Mouse (Mus musculus) forebrain, embryonic 12.5 days (tissue): Measurements from ENCODE around the gene Mrpl19. TPM values are rescaled to one million over a fixed set of nuclear protein-coding genes. Genes with fewer than 3 reads are reported as not detected.
A peak's percentile ranks its signal among the peaks of the same experiment; 100 is the strongest.

Experiments used
- ATAC-seq: fragments of 200-750 bp; cut with Nextera tagmentation; 2 replicates; pipeline ENCODE4 v1.8.0; 2017; ENCODE audit warnings: moderate TSS enrichment; ENCODE audit not compliant: low FRiP score
- H3K27ac ChIP-seq: fragments of 300-500 bp; sonication (generic); 2 replicates; pipeline ENCODE4 v1.5.1; 2016; ENCODE audit warnings: mild to moderate bottlenecking
- H3K27me3 ChIP-seq: fragments of 300-500 bp; sonication (generic); 2 replicates; pipeline ENCODE4 v1.6.1; 2016; ENCODE audit warnings: mild to moderate bottlenecking
- H3K36me3 ChIP-seq: fragments of 300-500 bp; sonication (generic); replicated peaks from 2 replicates; pipeline ENCODE4 v1.6.1; 2016; ENCODE audit warnings: mild to moderate bottlenecking
- H3K4me1 ChIP-seq: fragments of 300-500 bp; sonication (generic); 2 replicates; pipeline ENCODE4 v1.6.1; 2016
- H3K4me2 ChIP-seq: fragments of 300-500 bp; sonication (generic); 2 replicates; pipeline ENCODE4 v1.6.1; 2016; ENCODE audit warnings: mild to moderate bottlenecking, moderate library complexity
- H3K4me3 ChIP-seq: fragments of 300-500 bp; sonication (generic); replicated peaks from 2 replicates; pipeline ENCODE4 v1.5.1; 2016; ENCODE audit warnings: mild to moderate bottlenecking
- H3K9ac ChIP-seq: fragments of 300-500 bp; sonication (generic); 2 replicates; pipeline ENCODE4 v1.6.1; 2016; ENCODE audit warnings: mild to moderate bottlenecking
- H3K9me3 ChIP-seq: fragments of 300-500 bp; sonication (generic); 2 replicates; pipeline ENCODE4 v1.6.1; 2016
- WGBS: fragments of 180-500 bp; shearing (Covaris S2); methylation state at CpG from one replicate; pipeline ENCODE4 v1.1.7; 2016; 5-methylcytosine and 5-hydroxymethylcytosine counted together
- polyA plus RNA-seq: library from polyadenylated mRNA; unstranded; fragments of >200 nt; fragmentation: Nextera tagmentation; extraction: Ambion mirVana; gene quantifications from 2 replicates; pipeline ENCODE4 v1.2.1, GENCODE M21; 2016

The Mrpl19 gene
- polyA plus RNA-seq = 50.2 and 50.3 TPM in 2 replicates

- H3K9me3 ChIP-seq = no peaks in the 10 kb centered on the region
- peak; percentile 98 for ATAC-seq
- 1% methylated on average over 44 of the region's 44 CpGs for WGBS
- peak within 1 kb of the TSS; percentile 61 for H3K4me3 ChIP-seq
- no peaks in the 10 kb centered on the region for H3K27me3 ChIP-seq
- no peak within 1 kb of the TSS for H3K27ac ChIP-seq
- peak within 1 kb of the TSS; percentile 63 for H3K4me2 ChIP-seq
- H3K9ac ChIP-seq = peak within 1 kb of the TSS; percentile 57
- peaks cover 10% of the 10 kb centered on the region for H3K4me1 ChIP-seq
- peaks cover 34% of the 10 kb centered on the region for H3K36me3 ChIP-seq
Observed at GRCm38 (mm10) chr6:81965296-81966067, at the start of gene Mrpl19. Gene Mrpl19, minus strand, starts transcription at chr6:81965958.

DNA sequence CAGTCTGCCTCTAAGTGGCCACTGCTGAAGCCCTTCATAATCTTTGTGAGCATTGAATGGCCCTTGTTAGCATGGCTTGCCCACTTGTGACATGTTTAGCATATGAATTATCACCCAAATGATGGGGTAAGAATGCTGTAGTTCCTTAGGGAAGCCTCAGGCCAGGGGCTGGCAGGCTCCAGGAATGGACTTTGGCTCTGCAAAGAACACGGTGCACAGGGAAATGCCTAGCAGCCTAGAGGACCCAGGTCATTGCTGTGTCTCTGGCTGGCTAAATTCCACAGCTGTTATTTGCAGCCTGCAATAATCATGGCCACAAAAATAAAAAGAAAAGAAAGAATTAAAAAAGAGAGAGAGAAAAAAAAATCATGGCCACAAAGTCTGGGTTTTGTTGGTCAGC lies 46.6 kb upstream of the Mrpl19 start:
- H3K27me3 ChIP-seq = no peaks in the 10 kb centered on the region
- no peak overlapping the region for H3K4me3 ChIP-seq
- no peak overlapping the region for H3K4me2 ChIP-seq
- 42% methylated on average over 1 of the region's 1 CpGs for WGBS
- H3K9me3 ChIP-seq = no peaks in the 10 kb centered on the region
- ATAC-seq = no peak
- no peak overlapping the region for H3K27ac ChIP-seq
- peaks cover 3% of the 10 kb centered on the region; the same call in 1 of the 2 replicates for H3K4me1 ChIP-seq
- H3K9ac ChIP-seq = no peak overlapping the region
- H3K36me3 ChIP-seq = no peaks in the 10 kb centered on the region

DNA sequence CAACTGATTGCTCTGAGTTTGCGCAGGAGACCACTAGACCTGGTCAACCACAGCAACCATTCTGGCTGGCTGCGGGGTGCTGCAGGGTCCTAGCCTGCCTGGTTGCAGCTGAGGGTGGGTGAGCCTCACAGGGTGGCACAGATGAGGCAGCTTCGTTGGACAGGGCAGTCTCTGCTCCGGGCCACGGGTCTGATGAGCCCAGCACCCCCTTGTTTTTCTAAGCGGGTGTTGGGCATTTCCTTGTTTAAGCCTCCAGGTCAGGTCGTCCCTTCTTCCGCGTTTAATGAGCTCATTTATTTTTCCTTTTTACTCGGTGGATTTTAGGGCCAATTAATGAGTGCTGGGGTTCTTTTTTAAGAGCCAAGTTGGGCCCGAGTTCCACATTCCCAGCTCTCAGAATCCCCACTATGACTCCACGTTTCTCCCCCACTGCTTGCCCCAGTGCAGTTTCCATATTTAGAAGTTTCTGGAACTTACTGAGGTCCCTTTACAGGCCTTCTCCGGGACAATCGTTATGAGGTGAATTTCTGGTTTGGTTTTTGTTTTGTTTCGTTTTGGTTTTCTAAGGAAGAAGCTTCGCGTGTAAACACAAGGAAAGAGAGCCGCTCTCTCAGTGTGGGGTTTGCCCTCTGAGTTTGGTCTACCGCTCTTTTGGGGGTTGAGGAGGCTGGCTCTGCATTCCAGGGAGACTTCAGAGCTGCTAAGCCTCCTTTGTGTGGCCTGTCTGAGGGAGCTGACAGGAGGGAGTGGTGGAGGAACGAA lies 24.5 kb upstream of the Mrpl19 start:
- H3K9ac ChIP-seq = no peak overlapping the region
- 0 out of 2 replicates have a peak overlapping the region, but pooled peaks have one; percentile 50 for H3K27ac ChIP-seq
- peak; percentile 44; the same call in 1 of the 2 replicates for ATAC-seq

GRCm38 (mm10) chr6:81988341-81988740 lies 22.6 kb upstream of the Mrpl19 start:
- 92% methylated on average over 5 of the region's 5 CpGs for WGBS
- no peak overlapping the region for H3K27ac ChIP-seq
- no peak for ATAC-seq
- H3K27me3 ChIP-seq = peaks cover 4% of the 10 kb centered on the region; the same call in 1 of the 2 replicates
- peaks cover 16% of the 10 kb centered on the region for H3K4me1 ChIP-seq
- H3K9me3 ChIP-seq = no peaks in the 10 kb centered on the region
- no peak overlapping the region for H3K9ac ChIP-seq
- no peak overlapping the region for H3K4me3 ChIP-seq
- no peak overlapping the region for H3K4me2 ChIP-seq
- H3K36me3 ChIP-seq = no peaks in the 10 kb centered on the region

More for the DNA sequence above, 24.5 kb upstream of the Mrpl19 start:
- no peak overlapping the region; the same call in 1 of the 2 replicates for H3K4me2 ChIP-seq
- no peak overlapping the region for H3K4me3 ChIP-seq
- H3K4me1 ChIP-seq = peaks cover 16% of the 10 kb centered on the region
- WGBS = 28% methylated on average over 20 of the region's 20 CpGs
- no peaks in the 10 kb centered on the region for H3K9me3 ChIP-seq
- H3K36me3 ChIP-seq = no peaks in the 10 kb centered on the region
- peaks cover 4% of the 10 kb centered on the region; the same call in 1 of the 2 replicates for H3K27me3 ChIP-seq

DNA sequence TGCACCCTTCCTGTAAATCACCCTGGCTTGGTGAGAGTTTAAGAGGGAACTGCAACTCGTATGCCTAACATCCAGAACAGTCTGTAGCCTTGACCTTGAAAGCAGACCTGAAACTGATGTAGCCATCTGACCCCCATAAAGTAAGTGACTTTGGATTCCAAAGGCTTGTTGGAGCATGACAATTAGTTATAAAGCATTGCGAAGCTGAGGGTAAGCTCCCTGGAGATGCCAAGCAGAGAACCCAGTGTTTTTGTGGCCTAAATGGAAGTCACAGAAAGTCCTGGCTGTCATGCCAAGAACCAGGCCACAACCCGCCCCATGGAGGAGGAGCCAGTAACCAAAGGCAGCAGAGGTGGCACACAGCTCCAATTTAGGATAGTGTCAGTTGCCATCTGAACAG lies 21.8 kb upstream of the Mrpl19 start:
- Histone ChIP-seq H3K9ac (no peak overlapping the region), H3K4me1 (peaks cover 16% of the 10 kb centered on the region), H3K27ac (no peak overlapping the region), H3K9me3 (no peaks in the 10 kb centered on the region), H3K4me2 (no peak overlapping the region), H3K36me3 (no peaks in the 10 kb centered on the region), H3K4me3 (no peak overlapping the region), H3K27me3 (peaks cover 4% of the 10 kb centered on the region; the same call in 1 of the 2 replicates)
- no peak for ATAC-seq
- 61% methylated on average over 3 of the region's 3 CpGs for WGBS

DNA sequence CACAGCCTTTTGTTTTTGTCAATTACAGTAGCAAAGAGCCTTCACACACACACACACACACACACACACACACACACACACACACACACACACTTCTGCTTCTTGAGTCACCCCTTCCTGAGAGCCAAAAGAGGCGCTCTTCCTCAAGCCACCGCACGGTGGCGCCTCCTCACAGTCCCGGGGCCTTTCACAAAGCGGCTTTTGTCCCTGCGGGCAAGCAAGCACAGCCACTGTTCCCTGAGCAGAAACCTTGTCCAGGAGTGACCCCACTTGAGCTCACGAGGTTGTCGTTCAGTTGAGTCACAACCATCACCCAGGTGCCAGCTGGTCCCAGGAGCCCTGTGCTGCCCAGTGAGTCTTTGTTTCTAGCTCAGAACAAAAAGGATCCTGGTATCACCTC lies 21.3 kb upstream of the Mrpl19 start:
- under 1% methylated on average over 9 of the region's 9 CpGs for WGBS
- no peak overlapping the region for H3K9ac ChIP-seq
- ATAC-seq = peak; percentile 63
- H3K27me3 ChIP-seq = peaks cover 4% of the 10 kb centered on the region; the same call in 1 of the 2 replicates
- H3K4me3 ChIP-seq = no peak overlapping the region
- no peak overlapping the region for H3K4me2 ChIP-seq
- peaks cover 16% of the 10 kb centered on the region for H3K4me1 ChIP-seq
- no peaks in the 10 kb centered on the region for H3K36me3 ChIP-seq
- H3K27ac ChIP-seq = no peak overlapping the region
- no peaks in the 10 kb centered on the region for H3K9me3 ChIP-seq

- peak; percentile 5; the same call in 1 of the 2 replicates for ATAC-seq
- no peak overlapping the region for H3K27ac ChIP-seq
- H3K9me3 ChIP-seq = no peaks in the 10 kb centered on the region
- no peak overlapping the region for H3K4me3 ChIP-seq
- peaks cover 4% of the 10 kb centered on the region; the same call in 1 of the 2 replicates for H3K27me3 ChIP-seq
- H3K9ac ChIP-seq = no peak overlapping the region
- 59% methylated on average over 5 of the region's 5 CpGs for WGBS
- H3K36me3 ChIP-seq = no peaks in the 10 kb centered on the region
- no peak overlapping the region for H3K4me2 ChIP-seq
- peaks cover 16% of the 10 kb centered on the region for H3K4me1 ChIP-seq
Observed at GRCm38 (mm10) chr6:81986599-81986998, 20.8 kb upstream of the Mrpl19 start.

DNA sequence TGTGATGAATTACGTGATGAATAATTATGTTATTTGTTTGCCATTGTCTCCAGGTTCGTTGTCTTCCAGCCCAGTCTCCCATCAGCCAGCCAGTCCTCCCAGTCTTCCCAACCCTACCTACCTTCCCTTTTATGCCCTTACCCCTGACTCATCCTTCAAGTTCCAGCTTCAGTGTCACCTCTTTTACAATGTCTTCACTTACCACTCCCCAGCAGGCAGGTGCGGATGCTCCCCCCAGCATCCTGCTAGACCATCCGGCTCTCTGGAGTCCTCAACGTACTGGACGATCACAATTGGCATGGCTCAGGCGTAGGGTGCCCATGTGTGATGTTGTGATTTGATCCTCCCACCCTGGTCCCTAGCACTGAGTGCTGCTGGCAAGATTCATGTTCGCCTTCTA lies 20.4 kb upstream of the Mrpl19 start:
- Histone ChIP-seq H3K9ac (no peak overlapping the region), H3K4me2 (no peak overlapping the region), H3K27ac (no peak overlapping the region), H3K4me1 (peaks cover 16% of the 10 kb centered on the region), H3K4me3 (no peak overlapping the region), H3K9me3 (no peaks in the 10 kb centered on the region), H3K27me3 (peaks cover under 1% of the 10 kb centered on the region; the same call in 1 of the 2 replicates), H3K36me3 (no peaks in the 10 kb centered on the region)
- 88% methylated on average over 8 of the region's 8 CpGs for WGBS
- no peak for ATAC-seq

GRCm38 (mm10) chr6:81979286-81979685 lies 13.5 kb upstream of the Mrpl19 start:
- H3K4me1 ChIP-seq = no peaks in the 10 kb centered on the region
- no peak for ATAC-seq
- no peaks in the 10 kb centered on the region for H3K9me3 ChIP-seq
- H3K4me2 ChIP-seq = no peak overlapping the region
- H3K9ac ChIP-seq = no peak overlapping the region
- H3K27ac ChIP-seq = no peak overlapping the region
- no peaks in the 10 kb centered on the region for H3K27me3 ChIP-seq
- no peak overlapping the region for H3K4me3 ChIP-seq
- WGBS = 88% methylated on average over 4 of the region's 4 CpGs
- H3K36me3 ChIP-seq = no peaks in the 10 kb centered on the region

DNA sequence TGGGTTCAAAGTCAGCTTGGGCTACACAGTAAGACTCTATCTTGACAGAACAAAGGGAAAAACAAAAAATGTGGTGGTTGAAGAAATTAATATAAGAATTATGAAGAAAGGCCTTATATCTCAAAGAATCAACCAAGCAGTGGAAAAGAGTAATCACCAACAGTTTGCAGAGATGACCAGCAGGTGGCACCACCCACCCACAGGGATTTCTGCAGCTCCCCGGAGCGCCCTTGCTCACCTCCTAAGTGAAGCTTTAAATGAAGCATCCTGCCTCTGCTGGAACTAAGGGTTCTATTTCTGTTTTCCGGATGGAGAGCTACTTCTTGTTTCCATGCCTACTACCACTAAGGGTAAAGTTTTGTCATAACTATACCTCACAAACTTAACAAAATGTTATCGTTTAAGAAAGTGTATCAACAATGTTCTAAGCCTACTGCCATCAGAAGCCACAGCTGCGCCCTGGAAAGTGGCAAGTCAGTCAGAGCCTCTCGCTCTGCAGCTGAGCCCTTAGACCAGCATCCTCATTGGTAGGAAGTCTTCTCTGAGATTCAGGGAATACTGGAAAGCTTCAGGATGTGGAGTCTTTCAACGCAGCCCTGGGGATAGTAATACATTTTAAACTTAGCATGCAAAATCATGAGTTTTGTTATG lies 10.3 kb upstream of the Mrpl19 start:
- Histone ChIP-seq H3K4me3 (no peak overlapping the region), H3K27ac (no peak overlapping the region), H3K9ac (no peak overlapping the region), H3K4me1 (no peaks in the 10 kb centered on the region; the same call in 1 of the 2 replicates), H3K9me3 (no peaks in the 10 kb centered on the region), H3K27me3 (no peaks in the 10 kb centered on the region), H3K4me2 (no peak overlapping the region), H3K36me3 (no peaks in the 10 kb centered on the region)
- ATAC-seq = peak; percentile 75
- WGBS = 37% methylated on average over 7 of the region's 7 CpGs

GRCm38 (mm10) chr6:81972595-81972994 lies 6.8 kb upstream of the Mrpl19 start:
- 90% methylated on average over 8 of the region's 8 CpGs for WGBS

DNA sequence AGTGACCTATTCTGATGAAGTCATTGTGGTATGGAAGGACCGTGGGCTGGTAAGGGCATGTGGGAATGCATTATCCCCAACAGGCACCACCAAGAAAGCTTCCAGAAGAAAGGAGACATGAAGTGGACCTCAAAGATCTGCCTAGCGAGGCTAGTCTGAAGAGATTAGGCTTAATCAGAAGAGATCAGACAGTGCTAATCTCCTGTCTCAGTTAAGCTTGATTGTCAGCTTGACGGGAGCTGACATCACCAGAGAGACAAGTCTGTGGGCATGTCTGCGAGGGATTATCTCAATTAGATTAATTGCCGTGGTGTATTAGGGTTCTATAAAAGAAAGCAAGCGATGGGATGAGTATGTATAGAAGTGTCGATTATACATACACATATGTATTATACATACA lies 5.4 kb upstream of the Mrpl19 start:
- H3K36me3 ChIP-seq = no peaks in the 10 kb centered on the region
- no peak for ATAC-seq

More at GRCm38 (mm10) chr6:81972595-81972994, 6.8 kb upstream of the Mrpl19 start:
- H3K4me1 ChIP-seq = no peaks in the 10 kb centered on the region; the same call in 1 of the 2 replicates
- H3K4me3 ChIP-seq = no peak overlapping the region
- H3K9me3 ChIP-seq = no peaks in the 10 kb centered on the region
- no peak overlapping the region for H3K4me2 ChIP-seq
- H3K36me3 ChIP-seq = no peaks in the 10 kb centered on the region
- no peak overlapping the region for H3K9ac ChIP-seq
- H3K27ac ChIP-seq = no peak overlapping the region
- no peak for ATAC-seq
- H3K27me3 ChIP-seq = no peaks in the 10 kb centered on the region

More for the DNA sequence above, 5.4 kb upstream of the Mrpl19 start:
- WGBS = 39% methylated on average over 7 of the region's 7 CpGs
- Histone ChIP-seq H3K4me2 (no peak overlapping the region), H3K9ac (no peak overlapping the region), H3K4me3 (no peak overlapping the region), H3K27me3 (no peaks in the 10 kb centered on the region), H3K9me3 (no peaks in the 10 kb centered on the region), H3K27ac (no peak overlapping the region), H3K4me1 (no peaks in the 10 kb centered on the region; the same call in 1 of the 2 replicates)
